Mouse (Mus musculus) embryo, embryonic 10 days (tissue): ENCODE results near the gene Padi2.
A peak's percentile ranks its signal among the peaks of the same experiment; 100 is the strongest.

ENCODE experiments used
- DNase-seq: peaks from one replicate; pipeline ENCODE4 v3.0.0-alpha.2; 2015; ENCODE audit warnings: low spot score

The Padi2 gene

DNA sequence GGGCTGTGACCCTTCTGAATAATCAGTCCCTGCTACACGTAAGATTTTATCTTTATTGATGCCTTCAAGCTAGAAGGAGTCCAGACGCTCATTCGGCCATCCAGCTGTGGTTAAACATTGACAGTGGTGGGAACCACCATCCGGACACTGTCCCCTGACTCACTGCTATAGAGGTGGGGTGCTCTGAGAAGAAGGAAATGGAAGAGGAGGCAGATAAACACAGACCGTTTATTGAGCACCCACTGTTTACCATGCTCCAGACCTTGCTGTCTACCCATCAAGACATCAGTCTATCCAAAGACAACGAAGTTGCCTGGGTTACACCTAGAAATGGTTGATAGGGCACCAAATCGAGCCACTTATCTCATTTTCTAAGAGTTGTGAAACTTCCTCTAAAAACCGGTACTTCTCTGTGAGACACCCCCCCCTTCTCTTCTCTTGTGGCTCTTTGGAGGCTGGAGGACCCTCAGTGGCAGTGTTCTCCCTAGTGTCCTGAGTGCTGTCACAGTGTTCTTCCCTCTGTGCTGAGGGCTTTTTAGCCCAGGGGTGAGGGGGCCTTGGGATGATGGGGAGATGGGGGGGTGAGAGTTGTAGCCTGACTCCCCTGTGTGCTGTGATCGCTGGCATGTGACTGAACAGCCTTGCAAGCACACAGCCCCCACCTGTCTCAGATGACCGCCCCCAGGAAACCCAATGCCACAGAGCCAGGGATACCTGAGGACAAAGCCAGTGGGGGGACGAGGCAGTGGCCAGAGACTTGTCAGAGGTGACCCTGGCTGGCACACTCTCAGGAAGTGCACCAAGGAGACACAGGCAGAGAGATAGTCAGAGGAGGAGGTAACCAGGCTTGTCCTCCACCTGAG lies 14.1 kb downstream of the Padi2 start:
- DNase-seq, result no peak

DNA sequence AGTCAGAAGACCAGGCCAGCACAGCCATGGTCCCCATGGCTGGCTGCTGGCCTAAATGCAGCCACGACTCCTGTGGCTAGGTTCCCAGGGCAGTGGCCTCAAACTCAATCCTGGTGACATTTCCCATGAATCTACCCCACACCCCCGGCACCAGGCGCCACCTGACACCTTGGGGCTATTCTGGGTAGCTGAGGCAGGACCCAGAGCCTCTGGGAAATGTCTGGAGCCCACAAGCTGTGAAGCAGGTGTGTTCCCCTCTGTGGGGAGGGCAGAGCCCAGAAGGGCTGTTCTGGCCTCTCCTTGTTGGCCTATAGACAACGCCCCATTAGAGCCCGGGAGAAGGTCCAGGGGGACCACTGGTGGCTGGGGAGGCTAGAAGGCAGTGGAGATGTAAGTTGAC lies 16.4 kb downstream of the Padi2 start:
- DNase-seq, result no peak

- no peak for DNase-seq
Observed at GRCm38 (mm10) chr4:140925648-140926047, 19.5 kb downstream of the Padi2 start.

DNA sequence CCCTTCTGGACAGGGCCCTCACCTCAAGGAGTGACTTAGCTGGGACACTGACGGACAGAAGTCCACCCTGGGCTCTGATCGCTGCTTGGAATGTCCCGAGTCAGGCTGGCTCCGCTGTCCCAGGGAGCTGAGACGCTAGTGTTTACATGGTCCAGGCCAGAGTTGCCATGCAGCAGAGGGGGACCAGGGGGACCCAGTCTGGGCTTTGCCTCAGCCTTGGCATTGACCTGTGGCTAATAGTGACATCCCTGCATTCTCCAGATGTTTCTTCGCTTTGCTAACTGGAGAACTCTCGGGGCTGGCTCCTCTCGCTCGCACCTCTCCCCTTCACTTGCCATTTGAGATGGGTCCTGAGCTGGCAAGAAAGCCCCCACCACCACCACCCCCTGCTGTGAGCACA lies 22.2 kb downstream of the Padi2 start:
- DNase-seq, result no peak

- DNase-seq, result no peak
Observed at GRCm38 (mm10) chr4:140929745-140930144, 23.6 kb downstream of the Padi2 start.

GRCm38 (mm10) chr4:140930900-140931470 lies 24.8 kb downstream of the Padi2 start:
- DNase-seq, result no peak

- DNase-seq, result no peak
Observed at GRCm38 (mm10) chr4:140935643-140936042, 29.5 kb downstream of the Padi2 start.

GRCm38 (mm10) chr4:140944356-140944755 lies 38.2 kb downstream of the Padi2 start:
- DNase-seq, result no peak

DNA sequence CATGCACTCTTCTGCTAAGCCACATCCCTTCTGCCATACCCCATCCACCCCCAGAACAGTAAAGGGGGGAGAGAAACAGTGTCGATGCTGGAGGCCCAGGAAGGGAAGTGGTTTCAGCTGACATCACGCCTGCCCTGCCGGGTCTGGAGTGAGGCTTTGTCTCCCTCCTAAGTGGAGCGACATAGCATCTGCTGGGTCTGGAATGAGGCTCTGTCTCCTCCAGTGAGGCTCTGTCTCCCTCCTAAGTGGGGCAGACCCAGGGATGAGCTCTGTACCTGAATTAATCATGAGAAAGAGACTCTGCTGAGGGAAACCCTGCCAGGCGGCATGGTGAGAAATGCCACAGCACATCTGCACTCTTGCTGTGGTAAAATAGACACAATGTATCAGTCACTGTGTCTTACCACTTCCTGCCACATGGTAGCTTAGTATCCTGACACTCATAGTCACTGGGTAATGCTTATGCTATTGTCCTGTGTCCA lies 38.9 kb downstream of the Padi2 start:
- DNase-seq, result no peak

GRCm38 (mm10) chr4:140945571-140945970 lies 39.4 kb downstream of the Padi2 start:
- DNase-seq, result no peak

- no peak for DNase-seq
Observed at GRCm38 (mm10) chr4:140946048-140946447, 39.9 kb downstream of the Padi2 start.

- DNase-seq, result no peak
Observed at GRCm38 (mm10) chr4:140946580-140947205, 40.5 kb downstream of the Padi2 start.

DNA sequence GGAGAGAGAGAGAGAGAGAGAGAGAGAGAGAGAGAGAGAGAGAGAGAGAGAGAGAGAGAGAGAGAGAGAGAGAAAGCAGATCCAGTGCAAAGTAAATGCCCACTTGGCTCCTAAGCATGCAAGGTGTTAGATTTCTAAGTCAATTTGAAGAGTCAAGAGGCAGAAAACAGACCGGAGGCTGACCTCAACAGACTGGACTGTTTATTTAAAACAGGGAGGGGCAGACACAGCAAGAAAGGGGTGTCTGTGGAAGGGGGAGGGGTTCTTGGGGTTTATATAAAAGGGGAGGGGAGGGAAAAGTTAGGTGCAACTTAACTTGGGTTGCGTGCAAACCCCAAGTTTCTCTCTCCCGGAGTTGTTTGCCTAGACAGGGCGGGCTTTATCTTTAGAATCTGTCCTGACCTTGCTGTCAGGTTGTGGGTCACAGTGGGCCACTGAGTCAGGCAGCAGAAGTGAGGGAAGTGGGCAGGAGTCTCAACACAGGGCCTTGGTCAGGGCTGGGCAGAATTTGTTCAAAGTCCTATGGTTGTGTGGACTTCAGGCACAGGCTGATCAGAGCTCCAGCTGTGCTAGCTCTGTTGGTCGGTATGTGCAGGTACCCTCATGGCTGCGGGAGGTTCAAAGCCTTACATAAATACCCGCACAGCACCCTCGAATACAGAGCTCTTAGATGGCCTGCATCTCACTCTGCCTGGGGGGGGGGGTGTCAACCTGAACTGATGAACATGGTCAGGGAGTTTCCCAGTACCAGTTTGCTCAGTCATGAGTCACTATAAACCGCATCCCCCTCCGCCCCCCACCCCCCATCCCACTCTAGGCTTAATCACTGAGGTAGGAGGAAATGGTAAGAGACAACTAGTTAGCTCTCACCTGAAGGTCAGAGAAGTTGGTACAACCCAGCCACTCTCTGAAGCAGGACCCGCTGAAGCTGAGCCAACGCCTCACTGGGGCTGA lies 41.6 kb downstream of the Padi2 start:
- DNase-seq, result no peak

- no peak for DNase-seq
Observed at GRCm38 (mm10) chr4:140948481-140948880, 42.3 kb downstream of the Padi2 start.

- no peak for DNase-seq
Observed at GRCm38 (mm10) chr4:140949052-140949451, 42.9 kb downstream of the Padi2 start.

DNA sequence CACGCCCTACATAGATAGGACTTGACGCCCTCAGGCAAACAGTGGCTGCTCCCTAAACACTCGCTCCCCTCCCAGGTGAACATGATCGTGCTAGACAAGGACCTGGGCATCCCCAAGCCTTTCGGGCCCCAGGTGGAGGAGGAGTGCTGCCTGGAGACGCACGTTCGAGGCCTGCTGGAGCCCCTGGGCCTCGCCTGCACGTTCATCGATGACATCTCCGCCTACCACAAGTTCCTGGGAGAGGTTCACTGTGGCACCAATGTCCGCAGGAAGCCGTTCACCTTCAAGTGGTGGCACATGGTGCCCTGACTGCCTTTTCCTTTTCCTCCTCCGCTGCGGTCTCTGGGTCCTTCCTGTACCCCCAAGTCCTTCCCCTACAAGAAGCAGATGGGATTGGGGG lies 43.5 kb downstream of the Padi2 start:
- no peak for DNase-seq

DNA sequence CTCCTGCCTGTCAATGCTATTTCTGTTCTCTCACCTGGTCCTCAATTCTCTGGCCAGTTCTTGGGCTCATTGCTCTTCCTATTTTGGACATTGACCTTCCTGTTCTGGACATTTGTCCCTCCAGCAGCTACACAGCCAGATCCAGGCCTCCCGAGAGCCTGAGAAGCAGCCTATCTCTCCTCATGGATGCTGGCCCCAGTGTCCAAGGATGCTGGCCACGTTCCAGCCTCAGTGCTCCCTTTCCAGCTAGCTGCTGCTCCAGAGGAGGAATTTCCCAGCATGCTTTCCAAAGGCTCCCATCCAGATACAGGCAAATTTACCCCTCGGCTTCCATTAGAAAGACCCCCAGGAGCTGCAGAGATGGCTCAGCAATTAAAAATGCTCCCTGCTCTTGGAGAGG lies 44.4 kb downstream of the Padi2 start:
- DNase-seq, result no peak

- DNase-seq, result no peak
Observed at GRCm38 (mm10) chr4:140951861-140952641, 45.9 kb downstream of the Padi2 start.

- DNase-seq, result peak; percentile 26
Observed at GRCm38 (mm10) chr4:140957131-140957702, 51.1 kb downstream of the Padi2 start.

DNA sequence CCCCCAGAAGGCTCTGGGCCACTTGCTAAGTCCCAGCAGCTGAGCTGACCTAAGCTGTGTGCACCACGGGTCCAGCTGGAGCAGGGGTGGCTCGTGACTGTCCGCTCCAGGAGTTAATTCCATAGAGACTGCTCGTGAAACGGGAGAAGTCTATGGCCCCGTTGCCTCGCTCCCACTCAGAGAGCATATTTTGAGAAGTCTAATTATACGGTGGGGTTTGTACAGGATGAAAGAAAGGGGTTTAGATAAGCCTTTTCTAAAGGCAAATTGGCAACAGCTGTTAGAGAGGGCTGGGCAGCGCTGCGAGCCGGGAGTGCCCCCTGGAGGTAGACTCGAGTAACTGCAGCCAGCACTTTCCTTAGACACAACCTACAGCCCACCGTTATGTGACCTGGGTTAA lies 51.6 kb downstream of the Padi2 start:
- DNase-seq, result peak; percentile 87

DNA sequence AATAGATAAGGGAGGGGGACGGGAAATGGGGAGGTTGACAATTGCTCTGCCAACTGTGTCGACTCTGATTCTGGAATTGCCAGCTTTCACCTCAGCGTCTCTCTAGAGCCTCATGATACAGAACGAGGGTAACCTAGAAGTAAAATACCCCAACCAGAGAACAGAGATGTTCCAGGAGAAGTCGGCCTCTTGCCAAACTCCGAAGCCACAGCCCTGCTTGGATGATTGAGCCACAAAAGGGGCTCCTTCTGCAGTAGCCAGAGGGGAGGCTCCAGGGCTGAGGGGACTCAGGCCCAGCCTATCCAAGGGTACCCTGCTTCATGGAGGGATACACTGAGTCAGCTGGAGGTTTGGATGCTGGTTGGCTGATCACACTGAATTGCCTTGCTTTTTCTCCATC lies 52.2 kb downstream of the Padi2 start:
- no peak for DNase-seq
